In genomic region chr10:17574894-17575293, GRCm38 (mm10) we compare ENCODE assay signal across 10 mouse cellular contexts.
DNase-seq lines count a peak whose midpoint lies in the region; ATAC-seq and TF ChIP-seq lines count a peak whose summit lies in the region.
"Had no signal": no experiment of that assay in that cellular context is flagged by ENCODE, and none has a peak within 500 bp of the region (broad histone marks: within the 10 kb centered on the region; RNA-seq: fewer than 3 reads in every experiment).

No protein-coding gene starts in this region.

- H3K4me3 ChIP-seq in lung, embryonic 14.5 days (ENCODE audit: low read depth, low read length), result no peak overlapping the region
- H3K4me3 ChIP-seq in intestine, embryonic 16.5 days (ENCODE audit: low read length), result no peak overlapping the region
- H3K4me3 ChIP-seq in stomach, embryonic 14.5 days (ENCODE audit: low read depth, low read length), result no peak overlapping the region
- H3K4me3 ChIP-seq: embryonic facial prominence, embryonic 12.5 days had no signal

- DNase-seq in embryo, embryonic 9.5 days (ENCODE audit: extremely low spot score), result peak; percentile 15
- DNase-seq in embryo, embryonic 10 days (ENCODE audit: low spot score), result no peak
- DNase-seq in lung, embryonic 14.5 days, result no peak
- no peak for DNase-seq in lung, adult 18-20 months
- no peak for DNase-seq in adrenal gland, postnatal 10 days
- DNase-seq in embryo, embryonic 11 days, result no peak
- DNase-seq: midbrain, embryonic 14.5 days had no signal

- H3K4me1 ChIP-seq in lung, embryonic 14.5 days (ENCODE audit: insufficient read depth), result peaks cover 4% of the 10 kb centered on the region; the same call in 1 of the 2 replicates
- peaks cover 11% of the 10 kb centered on the region for H3K4me1 ChIP-seq in intestine, embryonic 16.5 days (ENCODE audit: control insufficient read depth, insufficient read depth, low read length)
- 0 out of 2 replicates have a peak, but pooled peaks cover 7% of the 10 kb centered on the region for H3K4me1 ChIP-seq in stomach, embryonic 14.5 days (ENCODE audit: control insufficient read depth, insufficient read depth, low read length)

- H3K27ac ChIP-seq in lung, embryonic 14.5 days (ENCODE audit: low read depth), result 0 out of 2 replicates have a peak overlapping the region, but pooled peaks have one; percentile 31
- peak overlapping the region; percentile 72 for H3K27ac ChIP-seq in intestine, embryonic 16.5 days (ENCODE audit: low read length)
- peak overlapping the region; percentile 45; the same call in 1 of the 2 replicates for H3K27ac ChIP-seq in stomach, embryonic 14.5 days (ENCODE audit: low read length)
- H3K27ac ChIP-seq: embryonic facial prominence, embryonic 12.5 days had no signal

- WGBS in lung, embryonic 14.5 days, result 12% methylated on average over 3 of the region's 3 CpGs
- 36% methylated on average over 3 of the region's 3 CpGs for WGBS in intestine, embryonic 16.5 days
- 41% methylated on average over 3 of the region's 3 CpGs for WGBS in stomach, embryonic 14.5 days

- TF ChIP-seq CTCF in lung, embryonic 14.5 days (IDR thresholded peaks at IDR 0.05; ENCODE audit: low read depth), result no peak

- no peak overlapping the region for H3K4me2 ChIP-seq in lung, embryonic 14.5 days
- H3K4me2 ChIP-seq in intestine, embryonic 16.5 days (ENCODE audit: low read depth, low read length), result no peak overlapping the region
- no peak overlapping the region for H3K4me2 ChIP-seq in stomach, embryonic 14.5 days (replicated peaks; ENCODE audit: low read depth, low read length)
- H3K4me2 ChIP-seq: embryonic facial prominence, embryonic 12.5 days had no signal

- no peaks in the 10 kb centered on the region for H3K9me3 ChIP-seq in lung, embryonic 14.5 days (ENCODE audit: low read depth, low read length)
- H3K9me3 ChIP-seq in intestine, embryonic 16.5 days (ENCODE audit: control insufficient read depth, low read length), result no peaks in the 10 kb centered on the region
- no peaks in the 10 kb centered on the region for H3K9me3 ChIP-seq in stomach, embryonic 14.5 days (ENCODE audit: control insufficient read depth, low read depth, low read length)
- H3K9me3 ChIP-seq: embryonic facial prominence, embryonic 12.5 days had no signal

- H3K36me3 ChIP-seq in lung, embryonic 14.5 days (ENCODE audit: insufficient read depth), result no peaks in the 10 kb centered on the region
- H3K36me3 ChIP-seq in intestine, embryonic 16.5 days (ENCODE audit: control insufficient read depth, insufficient read depth, low read length), result no peaks in the 10 kb centered on the region
- H3K36me3 ChIP-seq in stomach, embryonic 14.5 days (ENCODE audit: control insufficient read depth, insufficient read depth, low read length), result no peaks in the 10 kb centered on the region
- H3K36me3 ChIP-seq: embryonic facial prominence, embryonic 12.5 days had no signal

- ATAC-seq in lung, embryonic 14.5 days (ENCODE audit: insufficient read depth), result peak; percentile 38; the same call in 1 of the 2 replicates
- ATAC-seq in intestine, embryonic 16.5 days, result no peak
- ATAC-seq in stomach, embryonic 14.5 days (ENCODE audit: insufficient number of reproducible peaks, insufficient read depth, low FRiP score, low read depth), result no peak

- H3K27me3 ChIP-seq in lung, embryonic 14.5 days (ENCODE audit: insufficient read depth, low read length), result no peaks in the 10 kb centered on the region
- no peaks in the 10 kb centered on the region for H3K27me3 ChIP-seq in intestine, embryonic 16.5 days (replicated peaks; ENCODE audit: control insufficient read depth, insufficient read depth, low read length)
- no peaks in the 10 kb centered on the region for H3K27me3 ChIP-seq in stomach, embryonic 14.5 days (ENCODE audit: control insufficient read depth, insufficient read depth, low read length)
- H3K27me3 ChIP-seq: embryonic facial prominence, embryonic 12.5 days had no signal

- no peak overlapping the region for H3K9ac ChIP-seq in lung, embryonic 14.5 days
- no peak overlapping the region for H3K9ac ChIP-seq in intestine, embryonic 16.5 days (ENCODE audit: low read depth, low read length)
- no peak overlapping the region for H3K9ac ChIP-seq in stomach, embryonic 14.5 days (replicated peaks; ENCODE audit: low read depth, low read length)
- H3K9ac ChIP-seq: embryonic facial prominence, embryonic 12.5 days had no signal
